ENCODE assay signal across 8 mouse cellular contexts in genomic region chr15:89180571-89181229, GRCm38 (mm10). TPM values are rescaled to one million over a fixed set of nuclear protein-coding genes. Genes with fewer than 3 reads are reported as not detected.
DNase-seq lines count a peak whose midpoint lies in the region; ATAC-seq and TF ChIP-seq lines count a peak whose summit lies in the region.

Plxnb2 (minus strand) TSS chr15:89180788.

- peaks cover 7% of the 10 kb centered on the region for H3K9me3 ChIP-seq in G1E (replicated peaks)
- no peaks in the 10 kb centered on the region for H3K9me3 ChIP-seq in forebrain, embryonic 16.5 days (ENCODE audit: control insufficient read depth, low read length)

- H3K4me2 ChIP-seq in forebrain, embryonic 16.5 days (ENCODE audit: low read length), result peak within 1 kb of the TSS; percentile 59

- DNase-seq in G1E (ENCODE audit: low spot score), result no peak
- DNase-seq in cerebellum, adult 11 months, result peak; percentile 77
- peak; percentile 85 to 88 for DNase-seq in heart, postnatal 14 days
- no peak for DNase-seq in large intestine, adult 2 months (ENCODE audit: low read depth, low spot score)
- peak; percentile 85 to 87 for DNase-seq in lung, adult 18-20 months
- DNase-seq in urinary bladder, postnatal 4 days (ENCODE audit: low spot score in 2 of 2), result peak; percentile 78 to 80

- peak within 1 kb of the TSS; percentile 72 for H3K4me3 ChIP-seq in G1E (ENCODE audit: low read depth, low read length)
- H3K4me3 ChIP-seq in forebrain, embryonic 16.5 days (replicated peaks; ENCODE audit: low read length), result peak within 1 kb of the TSS; percentile 79

- peak within 1 kb of the TSS; percentile 95 for H3K9ac ChIP-seq in forebrain, embryonic 16.5 days (replicated peaks; ENCODE audit: low read depth, low read length)

- peaks cover 47% of the 10 kb centered on the region for H3K4me1 ChIP-seq in G1E (ENCODE audit: insufficient read depth, low read depth, low read length)
- peaks cover 68% of the 10 kb centered on the region for H3K4me1 ChIP-seq in forebrain, embryonic 16.5 days (replicated peaks; ENCODE audit: control insufficient read depth, insufficient read depth, low read length)

- under 1% methylated on average over 68 of the region's 72 CpGs for WGBS in forebrain, embryonic 16.5 days
- whole genome bisulfite sequencing in large intestine, adult 2 months, result under 1% methylated on average over 72 of the region's 72 CpGs

- no peak for ATAC-seq in G1E (ENCODE audit: extremely low read depth, insufficient number of reproducible peaks, low FRiP score, poor library complexity, severe bottlenecking)
- peak; percentile 87 for ATAC-seq in forebrain, embryonic 16.5 days
- ATAC-seq in neutrophil, adult 5-6 weeks (ENCODE audit: extremely low read depth, insufficient number of reproducible peaks, low FRiP score, poor library complexity, severe bottlenecking), result peak; percentile 14; the same call in 1 of the 2 replicates

- intact Hi-C loops in heart, postnatal 14 days (cut with DNase I), result no loop called here

- H3K27me3 ChIP-seq in G1E (ENCODE audit: insufficient read depth, low read length), result peaks cover 16% of the 10 kb centered on the region; the same call in 1 of the 2 replicates
- no peaks in the 10 kb centered on the region for H3K27me3 ChIP-seq in forebrain, embryonic 16.5 days (replicated peaks; ENCODE audit: control insufficient read depth, insufficient read depth, low read length)

- peaks cover 14% of the 10 kb centered on the region for H3K36me3 ChIP-seq in G1E (replicated peaks)
- no peaks in the 10 kb centered on the region for H3K36me3 ChIP-seq in forebrain, embryonic 16.5 days (ENCODE audit: control insufficient read depth, insufficient read depth)

- peak within 1 kb of the TSS; percentile 94 for H3K27ac ChIP-seq in forebrain, embryonic 16.5 days (ENCODE audit: low read length)

- TF ChIP-seq CTCF in G1E (IDR thresholded peaks at IDR 0.05; ENCODE audit: low read depth, low read length), result no peak

RNA-seq across cellular contexts. Expression of gene Plxnb2, which starts in this region (rescaled TPM):
- total RNA-seq in G1E (2014; fragmentation: Nextera tagmentation), result 9.9 and 10.6 TPM in 2 replicates
- total RNA-seq in G1E (2017), result 1.8 and 3.1 TPM in 2 replicates
- 15.5 and 17.6 TPM in 2 replicates for polyA plus RNA-seq in G1E (2012)
- 112 and 126 TPM in 2 replicates for polyA plus RNA-seq in forebrain, embryonic 16.5 days (2015; fragmentation: Nextera tagmentation; extraction: Ambion mirVana)
- 100 to 1,000 TPM in 1 of 2 experiments, 10 to 100 TPM in 1; 98.2 to 101 TPM for total RNA-seq in heart, postnatal 14 days (2021)
- 273 and 310 TPM in 2 replicates for polyA plus RNA-seq in large intestine, adult 2 months (2012; rRNA removed)
- 15.7 and 18.9 TPM in 2 replicates for total RNA-seq in neutrophil, adult 5-6 weeks (2017)

Comparison
In these comparisons a context has a peak if more than half of its experiments do, and no peak if none do; other contexts are left out.
1. DNase-seq: peak in cerebellum, adult 11 months (single experiment), heart, postnatal 14 days (2 of 2), lung, adult 18-20 months (2 of 2) and urinary bladder, postnatal 4 days (2 of 2); none in G1E (single experiment) and large intestine, adult 2 months (single experiment).